Mouse (Mus musculus) cerebellum, adult 18-20 months (tissue): ENCODE measurements around the gene Rab3c.

Source experiments
- DNase-seq, 2 experiments: peaks; one replicate each; pipeline ENCODE4 v3.0.0; 2021

Rab3c gene

GRCm38 (mm10) chr13:110093720-110094685, 186.8 kb downstream of the Rab3c start:
- no peak for DNase-seq

- DNase-seq, result peak in 1 of 2 experiments; percentile 39
Measured at GRCm38 (mm10) chr13:110083961-110084360, 196.8 kb downstream of the Rab3c start.

- DNase-seq, result no peak
Measured at GRCm38 (mm10) chr13:110081174-110081573, 199.6 kb downstream of the Rab3c start.

DNA sequence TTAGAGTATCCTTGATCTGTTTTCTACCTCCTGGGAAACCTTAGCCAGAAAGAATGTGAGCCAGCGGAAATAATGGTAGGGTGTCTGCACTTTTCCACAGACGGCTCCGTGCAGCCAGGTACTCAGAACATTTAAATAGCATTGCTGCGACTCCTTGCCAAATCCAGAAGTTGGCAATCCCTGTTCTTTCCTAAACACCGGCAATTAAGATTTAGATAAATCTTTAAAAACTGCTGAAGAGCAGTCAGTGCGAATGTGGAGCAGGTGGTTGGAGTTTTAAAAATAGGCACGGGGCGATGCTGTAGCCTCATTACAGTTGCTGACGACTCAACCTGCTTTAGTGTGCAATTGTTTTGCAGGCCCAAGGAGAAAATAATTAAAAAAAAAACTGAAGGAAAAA, 205.2 kb downstream of the Rab3c start:
- peak in 1 of 2 experiments; percentile 26 for DNase-seq

DNA sequence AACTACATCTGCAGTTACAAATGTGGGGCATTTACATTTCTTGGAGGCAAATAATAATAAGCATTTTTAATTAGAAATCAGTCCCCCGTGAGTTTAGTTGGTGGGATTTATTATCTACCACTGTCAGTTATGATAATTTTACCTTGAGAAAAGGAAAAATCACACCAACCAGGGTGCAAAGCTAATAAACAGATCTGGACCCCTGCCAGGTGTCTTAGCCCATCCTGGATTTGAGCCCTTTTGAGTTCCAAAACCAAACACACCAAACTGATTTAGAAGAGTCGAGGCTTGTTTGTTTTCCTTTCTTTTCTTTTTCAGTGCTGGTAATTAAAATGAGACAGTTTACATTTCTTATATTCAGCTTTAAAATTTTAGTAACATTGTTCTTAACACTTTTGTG, 206.6 kb downstream of the Rab3c start:
- no peak for DNase-seq

- DNase-seq, result peak; percentile 84 to 92
Measured at GRCm38 (mm10) chr13:110067149-110067548, 213.6 kb downstream of the Rab3c start.

DNA sequence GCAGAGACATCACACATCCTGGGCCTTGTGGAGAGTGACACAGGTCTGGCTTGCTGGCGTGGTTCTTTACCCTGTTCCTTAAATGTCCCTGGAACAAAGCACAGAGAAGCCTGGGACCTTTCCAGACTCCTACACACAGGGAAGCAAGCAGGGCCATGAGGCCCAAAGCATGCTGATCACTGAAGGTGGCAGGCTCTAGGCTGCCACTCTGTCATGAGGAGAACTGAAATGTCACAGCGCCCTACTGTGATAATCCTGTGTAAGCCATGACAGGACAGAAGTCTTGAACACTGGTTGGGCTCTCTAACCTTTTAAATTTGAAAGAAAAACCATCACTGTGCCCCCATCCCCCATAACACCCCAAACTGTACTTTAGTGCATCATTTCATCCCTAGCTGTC, 214.1 kb downstream of the Rab3c start:
- peak; percentile 65 to 71 for DNase-seq

DNA sequence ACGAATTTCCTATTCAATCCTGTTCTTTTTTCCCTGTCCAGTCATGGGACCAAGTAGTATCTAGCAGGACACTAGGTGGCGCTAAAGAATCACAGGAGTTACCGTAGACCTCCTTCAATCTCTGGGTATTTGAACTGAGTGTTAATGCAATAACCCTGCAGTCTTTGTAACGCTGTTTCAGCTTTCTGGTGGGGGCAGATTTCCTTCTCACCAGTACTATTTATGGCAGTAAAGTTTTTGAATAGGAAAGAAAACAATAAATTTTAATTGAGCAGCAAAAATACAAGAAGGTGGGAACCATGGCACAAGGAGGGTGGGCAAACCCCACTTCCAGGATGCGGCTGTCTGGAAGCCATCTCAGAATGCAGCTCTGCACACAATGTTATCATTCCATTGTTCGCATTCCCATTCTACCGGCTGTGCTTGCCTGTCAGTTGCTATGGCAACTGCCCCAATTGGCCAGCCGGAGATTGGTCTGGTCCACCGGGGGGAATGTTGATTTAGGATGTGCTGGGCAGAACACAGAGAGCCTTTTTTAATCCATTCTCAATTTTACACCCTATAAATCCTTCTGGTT, 217.9 kb downstream of the Rab3c start:
- peak; percentile 80 to 82 for DNase-seq

GRCm38 (mm10) chr13:110062288-110062687, 218.5 kb downstream of the Rab3c start:
- no peak for DNase-seq

DNA sequence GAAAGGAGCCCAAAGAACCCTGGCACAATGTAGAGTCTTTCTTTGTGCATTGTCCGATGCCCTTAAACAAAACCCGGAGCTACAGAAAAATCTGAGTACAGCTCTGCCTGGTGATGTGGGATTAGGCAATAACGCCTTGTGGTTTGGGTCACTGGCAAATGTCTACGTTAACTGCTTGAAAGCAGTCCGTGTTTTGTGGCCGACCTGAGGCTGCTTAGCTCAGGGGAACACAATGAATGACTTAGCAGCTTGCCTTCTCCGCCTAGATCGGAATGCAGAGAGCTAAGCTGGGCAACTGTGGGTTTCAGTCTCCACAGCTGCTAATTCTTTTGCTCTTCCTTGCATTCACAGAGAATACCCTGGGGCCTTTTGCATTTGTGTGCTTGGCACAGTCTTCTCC, 226.3 kb downstream of the Rab3c start:
- DNase-seq, result no peak

- no peak for DNase-seq
Measured at GRCm38 (mm10) chr13:110048767-110049434, 231.9 kb downstream of the Rab3c start.

DNA sequence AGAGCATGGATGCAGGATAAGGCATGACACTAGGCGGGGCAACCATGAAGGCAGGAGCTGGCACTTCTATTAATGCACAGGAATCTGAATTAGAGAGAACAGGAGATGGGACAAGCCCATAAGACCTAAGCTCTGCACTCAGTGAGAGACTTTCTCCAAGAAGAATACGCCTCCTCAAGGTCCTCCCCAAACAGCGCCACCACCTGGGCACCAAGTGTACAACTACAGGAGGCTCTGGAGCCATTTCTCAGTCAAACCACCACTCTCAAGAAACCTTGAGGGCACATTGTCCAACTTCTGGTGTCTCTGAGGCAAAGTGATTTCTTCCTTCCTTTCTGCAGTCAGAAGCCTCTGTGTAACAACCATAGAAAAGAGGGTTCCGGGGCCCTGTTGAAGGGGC, 236.4 kb downstream of the Rab3c start:
- no peak for DNase-seq

DNA sequence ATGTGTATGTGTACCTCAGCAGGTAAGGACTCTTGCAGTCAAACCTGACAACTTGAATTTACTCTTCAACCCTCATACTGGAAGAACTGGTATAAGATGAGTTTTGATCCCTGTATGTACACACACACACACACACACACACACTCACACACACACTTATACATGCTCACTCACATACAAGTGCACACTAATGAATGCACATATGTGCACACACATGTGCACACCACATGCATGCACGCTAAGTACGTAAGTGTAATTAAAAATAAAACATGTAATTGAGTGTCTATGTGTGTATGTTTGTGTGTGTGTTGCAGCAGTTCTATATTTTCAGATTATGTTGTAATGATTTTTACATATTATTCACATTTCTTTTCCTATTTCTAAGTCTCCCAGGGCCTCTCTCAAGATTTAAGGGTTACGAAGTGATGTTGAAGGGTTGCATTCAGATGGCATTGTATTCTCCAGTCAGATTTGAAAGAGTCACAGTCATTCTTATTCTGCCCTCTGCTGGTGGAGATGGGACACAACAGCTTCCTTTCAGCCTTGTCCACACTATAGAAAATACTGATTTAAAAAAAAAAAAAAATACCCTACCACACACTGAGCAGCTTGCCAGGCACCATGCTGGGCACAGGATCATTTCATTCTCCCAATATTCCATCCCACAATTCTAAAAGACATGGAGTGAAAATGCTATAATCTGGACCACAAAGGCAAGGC, 240.9 kb downstream of the Rab3c start:
- DNase-seq, result peak; percentile 26 to 39

- DNase-seq, result no peak
Measured at GRCm38 (mm10) chr13:110039170-110039569, 241.6 kb downstream of the Rab3c start.

GRCm38 (mm10) chr13:110038521-110038920, 242.3 kb downstream of the Rab3c start:
- DNase-seq, result no peak

DNA sequence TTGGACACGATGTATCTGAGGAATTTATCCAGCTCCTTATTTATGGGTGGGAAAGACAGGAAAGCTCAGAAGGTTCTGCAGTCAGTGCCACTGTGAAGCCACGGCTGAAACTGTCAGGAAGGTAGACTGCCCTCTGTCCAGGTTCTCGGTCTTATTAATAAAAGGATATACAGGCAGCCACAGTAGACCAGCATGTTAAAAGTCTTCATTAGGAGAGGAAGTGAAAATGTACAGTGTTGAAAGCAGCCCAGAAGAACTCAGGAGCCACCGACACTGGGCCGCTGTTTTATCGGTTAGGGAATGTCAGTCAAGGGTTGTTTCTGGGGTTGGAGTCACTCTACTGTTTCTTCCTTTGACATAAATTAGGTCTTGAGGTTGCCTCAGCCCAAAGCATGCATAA, 245.9 kb downstream of the Rab3c start:
- DNase-seq, result no peak

- DNase-seq, result no peak
Measured at GRCm38 (mm10) chr13:110034041-110034440, 246.8 kb downstream of the Rab3c start.

GRCm38 (mm10) chr13:110031886-110032285, 248.9 kb downstream of the Rab3c start:
- DNase-seq, result no peak

- no peak for DNase-seq
Measured at GRCm38 (mm10) chr13:110031061-110031460, 249.7 kb downstream of the Rab3c start.

DNA sequence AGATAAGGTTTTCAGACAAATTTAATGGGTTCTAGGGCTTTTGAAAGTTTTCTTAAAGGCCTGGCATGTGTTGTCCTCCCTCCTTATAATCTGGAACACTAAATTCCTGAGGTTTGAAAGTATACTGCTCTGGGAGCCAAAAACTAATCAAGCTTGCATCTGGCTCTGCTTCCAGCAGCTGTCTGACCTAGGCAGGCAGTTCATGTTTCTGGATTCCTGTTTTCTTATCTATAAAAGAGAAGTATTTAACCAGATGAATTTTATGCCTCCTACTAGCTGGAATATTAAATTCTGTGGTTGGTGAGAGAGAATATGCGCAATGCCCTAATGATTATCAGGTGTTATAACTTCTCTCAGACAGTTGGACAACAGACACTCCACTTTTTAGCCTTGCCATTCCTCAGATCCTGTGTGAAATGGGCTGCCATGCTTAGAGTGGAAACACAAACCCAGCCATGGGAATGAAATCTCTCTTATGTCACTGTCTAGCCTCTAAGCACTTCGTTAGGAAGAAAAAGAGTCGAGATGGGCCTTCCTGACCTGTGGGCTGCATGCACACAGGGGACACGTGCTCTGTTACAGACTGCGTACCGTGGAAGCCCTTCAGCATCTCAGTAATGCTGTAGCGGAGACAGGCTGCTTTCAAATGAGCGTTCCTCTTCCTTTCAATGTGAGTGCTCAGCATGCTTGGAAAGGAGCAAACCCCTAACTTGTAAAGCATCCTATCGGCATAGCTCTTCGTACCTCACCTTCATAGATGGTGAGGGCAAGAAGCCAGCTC, 256.2 kb downstream of the Rab3c start:
- no peak for DNase-seq

- DNase-seq, result peak in 1 of 2 experiments; percentile 33
Measured at GRCm38 (mm10) chr13:110023031-110023430, 257.8 kb downstream of the Rab3c start.

DNA sequence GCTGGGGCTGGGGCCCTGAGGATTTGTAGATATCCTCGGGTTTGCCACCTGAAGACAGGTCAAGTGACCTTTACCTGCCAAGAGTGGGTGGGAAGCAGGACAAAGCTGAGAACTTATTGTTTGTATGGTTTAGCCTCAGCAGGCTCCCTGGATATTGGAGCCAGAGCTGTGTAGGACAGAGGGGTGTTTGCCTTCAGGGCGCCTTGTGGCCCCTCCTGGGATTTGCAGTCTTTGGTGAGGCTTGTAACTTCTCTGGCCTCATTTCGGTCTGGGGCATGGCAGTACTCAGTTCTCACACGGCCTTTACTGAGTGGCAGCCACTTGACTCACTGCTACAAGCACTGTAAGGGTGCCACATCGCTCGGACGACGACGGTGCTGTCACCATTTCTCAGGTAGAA, 261.0 kb downstream of the Rab3c start:
- no peak for DNase-seq
